Mouse (Mus musculus): ENCODE measurements around the gene Prkar2a. TPM values are rescaled to one million over a fixed set of nuclear protein-coding genes. Genes with fewer than 3 reads are reported as not detected.
"Not testable (repeated sequence)": the region's sequence is repeated elsewhere in the genome, so short reads cannot be mapped to it uniquely, and the experiment has no call there.

The Prkar2a gene
- polyA plus RNA-seq (2014; fragmentation: Nextera tagmentation; extraction: Ambion mirVana), result 45.0 and 52.0 TPM in 2 replicates

DNA sequence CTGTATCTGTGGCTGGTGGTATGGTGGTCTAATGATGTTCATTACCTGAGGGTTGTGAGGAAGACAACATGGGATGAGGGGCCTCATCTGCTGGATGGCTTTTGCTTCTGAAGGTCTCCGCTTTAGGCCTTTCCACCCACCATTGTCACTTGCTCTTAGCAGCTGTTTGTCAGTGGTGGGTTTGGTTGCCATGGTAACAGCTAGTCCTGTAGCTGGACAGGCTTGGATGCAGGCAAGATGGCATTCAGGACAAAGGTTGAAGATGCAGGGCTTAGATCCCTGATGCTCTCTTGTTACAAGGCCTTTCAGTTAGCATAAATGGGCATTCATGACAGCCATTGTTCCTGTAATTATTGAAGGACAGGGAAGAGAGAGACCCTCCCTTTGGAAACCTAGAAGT, at the start of gene Prkar2a:
Gene Prkar2a, plus strand, starts transcription at position 209 of the 400 bp plus-strand sequence.
- DNase-seq (ENCODE audit: low spot score) (peak; percentile 79), ATAC-seq (ENCODE audit: low FRiP score) (0 out of 2 replicates have a peak, but pooled peaks have one; percentile 44)
- H3K9me3 ChIP-seq (ENCODE audit: control insufficient read depth, low read length), result no peaks in the 10 kb centered on the region
- WGBS, result 28% methylated on average over 1 of the region's 1 CpGs
- H3K4me3 ChIP-seq (ENCODE audit: low read depth, low read length), result no peak within 1 kb of the TSS
- H3K36me3 ChIP-seq (ENCODE audit: control insufficient read depth, insufficient read depth, low read length), result no peaks in the 10 kb centered on the region
- H3K27ac ChIP-seq (ENCODE audit: low read depth, low read length), result peak within 1 kb of the TSS; percentile 48; the same call in 1 of the 2 replicates
- no peaks in the 10 kb centered on the region for H3K4me1 ChIP-seq (replicated peaks; ENCODE audit: control insufficient read depth, insufficient read depth, low read length)
- no peaks in the 10 kb centered on the region; the same call in 1 of the 2 replicates for H3K27me3 ChIP-seq (ENCODE audit: control insufficient read depth, insufficient read depth, low read length)
- no peak within 1 kb of the TSS for H3K9ac ChIP-seq (ENCODE audit: low read depth, low read length)
- H3K4me2 ChIP-seq (replicated peaks; ENCODE audit: low read depth, low read length), result no peak within 1 kb of the TSS

DNA sequence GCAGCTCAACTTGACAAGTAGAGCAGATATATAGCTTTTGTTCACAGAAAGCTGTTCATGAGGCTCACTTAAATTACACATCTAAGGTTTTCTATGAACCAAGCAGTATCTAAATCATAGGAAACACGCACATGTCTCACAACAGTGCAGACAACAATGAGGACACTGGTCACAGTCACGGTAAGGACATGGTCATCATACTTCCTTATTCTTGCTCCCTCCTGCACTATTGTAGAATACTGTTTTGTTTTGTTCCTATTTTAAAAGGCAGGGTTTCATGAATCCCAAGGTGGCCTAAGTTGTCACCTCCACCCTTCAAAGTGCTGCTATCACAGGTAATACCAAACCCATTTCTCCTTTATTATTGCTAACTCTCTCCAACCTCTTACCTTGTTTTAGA, 49.3 kb upstream of the Prkar2a start:
- ATAC-seq (ENCODE audit: low FRiP score) (no peak), DNase-seq (ENCODE audit: low spot score) (no peak)
- Histone ChIP-seq H3K9ac (ENCODE audit: low read depth, low read length) (no peak overlapping the region), H3K36me3 (ENCODE audit: control insufficient read depth, insufficient read depth, low read length) (no peaks in the 10 kb centered on the region), H3K9me3 (ENCODE audit: control insufficient read depth, low read length) (no peaks in the 10 kb centered on the region), H3K4me2 (replicated peaks; ENCODE audit: low read depth, low read length) (no peak overlapping the region), H3K27ac (ENCODE audit: low read depth, low read length) (no peak overlapping the region), H3K4me3 (ENCODE audit: low read depth, low read length) (no peak overlapping the region), H3K4me1 (replicated peaks; ENCODE audit: control insufficient read depth, insufficient read depth, low read length) (no peaks in the 10 kb centered on the region), H3K27me3 (ENCODE audit: control insufficient read depth, insufficient read depth, low read length) (no peaks in the 10 kb centered on the region)
- WGBS, result 84% methylated on average over 2 of the region's 2 CpGs

DNA sequence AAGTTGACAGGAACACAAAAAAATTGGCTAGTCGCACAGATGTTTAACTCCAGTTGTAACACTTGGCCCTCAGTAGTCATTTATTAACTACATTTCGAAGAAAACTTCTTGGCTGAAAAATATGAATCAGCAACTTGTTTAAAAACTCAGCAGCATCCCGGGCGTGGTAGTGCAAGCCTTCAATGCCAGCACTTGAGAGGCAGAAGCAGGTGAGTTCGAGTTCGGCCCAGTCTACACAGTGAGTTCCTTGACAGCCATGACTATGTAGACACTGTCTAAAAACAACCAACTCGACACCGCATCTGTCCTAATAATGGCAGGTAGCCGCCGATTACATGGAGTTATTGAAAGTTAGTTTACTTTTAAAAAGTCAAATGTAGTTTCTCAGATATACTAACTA, 40.9 kb upstream of the Prkar2a start:
- Histone ChIP-seq H3K4me2 (replicated peaks; ENCODE audit: low read depth, low read length) (peak overlapping the region; percentile 77), H3K4me1 (replicated peaks; ENCODE audit: control insufficient read depth, insufficient read depth, low read length) (no peaks in the 10 kb centered on the region), H3K9me3 (ENCODE audit: control insufficient read depth, low read length) (no peaks in the 10 kb centered on the region), H3K9ac (ENCODE audit: low read depth, low read length) (no peak overlapping the region), H3K4me3 (ENCODE audit: low read depth, low read length) (peak overlapping the region; percentile 97), H3K27me3 (ENCODE audit: control insufficient read depth, insufficient read depth, low read length) (no peaks in the 10 kb centered on the region), H3K27ac (ENCODE audit: low read depth, low read length) (no peak overlapping the region), H3K36me3 (ENCODE audit: control insufficient read depth, insufficient read depth, low read length) (no peaks in the 10 kb centered on the region)
- 42% methylated on average over 10 of the region's 10 CpGs for WGBS
- DNase-seq (ENCODE audit: low spot score), result no peak
- no peak for ATAC-seq (ENCODE audit: low FRiP score)

DNA sequence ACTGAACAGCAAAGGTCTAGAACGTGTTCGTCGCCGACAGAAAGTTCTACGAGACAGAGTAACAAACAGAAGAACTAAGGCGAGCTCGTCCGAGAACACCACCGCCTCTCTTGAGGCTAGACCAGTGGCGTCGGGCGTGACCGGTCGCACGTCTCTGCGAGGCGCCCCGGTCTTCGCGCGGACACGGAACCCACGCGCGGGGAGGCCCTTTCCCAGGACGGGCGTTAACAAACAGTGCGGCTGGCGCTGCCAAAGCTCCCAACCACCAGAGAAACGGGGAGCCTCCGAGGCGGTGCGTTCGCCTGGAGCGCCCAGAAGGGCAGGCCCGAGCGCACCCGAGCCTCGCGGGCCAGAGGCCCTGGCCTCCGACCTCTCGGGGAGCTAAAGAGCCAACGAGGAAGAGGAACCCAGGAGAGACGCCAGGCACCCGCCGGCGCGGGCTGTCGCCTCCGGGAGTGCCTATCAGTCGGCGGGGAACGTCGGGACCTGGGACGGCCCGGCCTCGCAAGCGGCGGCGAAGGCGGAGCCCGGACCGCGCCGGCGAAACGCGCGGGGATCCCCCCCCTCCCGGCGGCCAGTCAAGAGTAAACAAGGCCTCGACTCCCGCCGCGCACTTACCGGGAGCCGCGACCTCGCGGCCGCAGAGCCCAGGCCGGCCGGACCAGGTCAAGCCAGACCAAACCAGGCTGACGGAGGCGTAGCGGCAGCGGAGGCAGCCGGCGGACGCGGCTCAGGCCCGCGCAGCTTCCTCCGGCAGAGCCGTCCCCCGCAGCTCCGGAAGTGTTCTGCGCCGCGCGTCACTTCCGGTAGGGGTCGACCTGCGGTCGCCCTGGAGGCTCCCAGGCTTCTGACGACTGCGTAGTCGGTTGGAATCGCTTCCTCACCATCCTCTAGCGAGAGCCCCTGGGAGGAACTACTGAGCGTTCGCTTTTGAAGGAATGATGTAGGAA, 40.2 kb upstream of the Prkar2a start, which contains the start of gene Arih2:
Gene Arih2, minus strand, starts transcription at position 776 of the 950 bp plus-strand sequence.
- no peaks in the 10 kb centered on the region for H3K36me3 ChIP-seq (ENCODE audit: control insufficient read depth, insufficient read depth, low read length)
- DNase-seq (ENCODE audit: low spot score) (peak; percentile 95), ATAC-seq (ENCODE audit: low FRiP score) (peak; percentile 99)
- WGBS, result under 1% methylated on average over 111 of the region's 112 CpGs
- H3K4me1 ChIP-seq (replicated peaks; ENCODE audit: control insufficient read depth, insufficient read depth, low read length), result no peaks in the 10 kb centered on the region
- no peaks in the 10 kb centered on the region for H3K9me3 ChIP-seq (ENCODE audit: control insufficient read depth, low read length)
- peak within 1 kb of the TSS; percentile 97 for H3K4me3 ChIP-seq (ENCODE audit: low read depth, low read length)
- peak within 1 kb of the TSS; percentile 85 for H3K9ac ChIP-seq (ENCODE audit: low read depth, low read length)
- peak within 1 kb of the TSS; percentile 79 for H3K27ac ChIP-seq (ENCODE audit: low read depth, low read length)
- H3K4me2 ChIP-seq (replicated peaks; ENCODE audit: low read depth, low read length), result peak within 1 kb of the TSS; percentile 77
- H3K27me3 ChIP-seq (ENCODE audit: control insufficient read depth, insufficient read depth, low read length), result no peaks in the 10 kb centered on the region

DNA sequence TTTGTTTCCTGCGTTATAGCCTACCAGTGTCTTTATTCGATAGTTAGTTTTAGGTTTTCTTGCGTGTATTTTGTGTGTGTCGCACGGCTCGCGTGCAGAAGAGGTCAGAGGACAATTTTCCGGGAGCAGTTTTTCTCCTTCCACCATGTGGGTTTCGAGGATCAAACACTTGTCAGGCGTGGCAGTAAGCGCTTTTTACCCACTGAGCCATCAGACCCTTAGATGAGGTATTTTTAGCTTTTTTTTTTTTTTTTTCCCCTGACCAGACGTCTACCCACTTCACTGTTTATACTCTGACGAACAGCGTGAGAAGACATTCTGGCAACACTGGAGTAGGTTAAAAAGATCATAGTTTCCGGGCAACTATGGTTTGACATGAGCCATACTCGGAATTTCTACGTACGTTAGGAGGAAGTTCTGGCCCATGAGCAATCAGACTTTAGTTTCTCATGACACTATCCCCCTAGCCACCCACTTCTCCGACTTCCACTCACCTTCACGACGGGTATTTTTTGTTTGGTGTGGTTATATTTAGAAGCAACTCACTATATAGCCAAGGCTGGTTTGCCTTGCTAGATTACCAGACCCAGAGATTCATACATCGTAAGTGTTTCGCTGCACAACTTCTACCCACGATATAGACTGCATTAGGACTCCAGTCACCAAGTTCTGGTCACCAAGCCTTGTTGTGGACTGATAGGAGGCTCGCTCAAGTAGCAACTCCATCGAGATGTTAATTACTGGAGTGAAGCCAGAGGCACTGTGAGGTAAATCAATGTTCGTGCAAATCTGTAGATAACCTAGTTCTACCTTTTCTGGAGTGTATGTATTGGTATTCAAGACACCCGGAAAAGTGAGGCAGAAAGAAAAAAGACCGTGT, 39.3 kb upstream of the Prkar2a start:
- 35% methylated on average over 29 of the region's 29 CpGs for WGBS
- peak overlapping the region; percentile 85 for H3K9ac ChIP-seq (ENCODE audit: low read depth, low read length)
- peak overlapping the region; percentile 79 for H3K27ac ChIP-seq (ENCODE audit: low read depth, low read length)
- H3K27me3 ChIP-seq (ENCODE audit: control insufficient read depth, insufficient read depth, low read length), result no peaks in the 10 kb centered on the region
- no peaks in the 10 kb centered on the region for H3K36me3 ChIP-seq (ENCODE audit: control insufficient read depth, insufficient read depth, low read length)
- H3K4me2 ChIP-seq (replicated peaks; ENCODE audit: low read depth, low read length), result peak overlapping the region; percentile 77
- no peaks in the 10 kb centered on the region for H3K9me3 ChIP-seq (ENCODE audit: control insufficient read depth, low read length)
- H3K4me1 ChIP-seq (replicated peaks; ENCODE audit: control insufficient read depth, insufficient read depth, low read length), result no peaks in the 10 kb centered on the region
- DNase-seq (ENCODE audit: low spot score), result peak; percentile 10
- H3K4me3 ChIP-seq (ENCODE audit: low read depth, low read length), result peak overlapping the region; percentile 97
- peak; percentile 41; the same call in 1 of the 2 replicates for ATAC-seq (ENCODE audit: low FRiP score)

DNA sequence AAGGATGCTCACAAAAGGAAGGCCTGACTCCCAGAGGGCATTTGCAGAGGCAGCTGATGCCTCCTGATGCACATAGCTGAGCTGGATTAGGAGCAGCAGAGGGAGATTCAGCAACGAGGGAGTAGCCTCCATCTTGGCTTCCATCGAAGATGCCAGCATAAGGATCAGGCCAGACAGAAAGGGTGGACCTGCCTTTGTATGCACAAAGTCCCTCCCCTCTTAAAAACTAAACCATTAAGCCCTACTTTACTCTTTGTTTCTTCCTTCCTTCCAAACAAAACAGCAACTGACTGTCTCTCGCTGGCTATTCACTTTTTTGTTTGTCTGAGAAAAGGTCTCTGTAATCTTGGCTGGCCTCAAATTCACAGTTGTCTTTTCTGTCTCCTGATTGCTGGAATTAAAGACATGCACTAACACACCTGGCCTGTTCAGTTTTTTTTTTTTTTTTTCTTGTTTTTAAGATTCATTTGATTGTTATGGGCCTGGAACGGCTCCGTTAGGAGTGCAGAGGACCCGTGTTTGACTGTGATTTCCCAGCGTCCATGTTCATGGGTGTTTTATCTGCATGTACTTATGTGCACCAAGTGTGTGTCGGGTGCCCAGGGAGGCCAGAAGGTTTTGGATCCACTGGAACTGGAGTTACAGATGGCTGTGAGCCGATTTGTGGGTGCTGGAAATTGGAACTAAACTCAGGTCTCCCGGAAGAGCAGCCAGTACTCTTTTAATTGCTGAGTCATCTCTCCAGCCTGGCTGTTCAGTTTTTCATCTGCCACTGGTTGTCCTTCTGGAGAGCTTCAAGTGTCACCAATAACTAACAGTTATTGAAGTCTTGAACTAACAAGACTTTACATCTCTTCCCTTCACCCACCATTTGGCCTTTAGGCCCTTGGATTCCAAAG, 34.3 kb upstream of the Prkar2a start:
- Histone ChIP-seq H3K4me3 (ENCODE audit: low read depth, low read length) (no peak overlapping the region), H3K9me3 (ENCODE audit: control insufficient read depth, low read length) (no peaks in the 10 kb centered on the region), H3K4me2 (replicated peaks; ENCODE audit: low read depth, low read length) (no peak overlapping the region), H3K36me3 (ENCODE audit: control insufficient read depth, insufficient read depth, low read length) (no peaks in the 10 kb centered on the region), H3K9ac (ENCODE audit: low read depth, low read length) (no peak overlapping the region), H3K4me1 (replicated peaks; ENCODE audit: control insufficient read depth, insufficient read depth, low read length) (no peaks in the 10 kb centered on the region), H3K27ac (ENCODE audit: low read depth, low read length) (no peak overlapping the region), H3K27me3 (ENCODE audit: control insufficient read depth, insufficient read depth, low read length) (no peaks in the 10 kb centered on the region)
- WGBS, result 86% methylated on average over 10 of the region's 10 CpGs
- no peak for DNase-seq (ENCODE audit: low spot score)
- no peak for ATAC-seq (ENCODE audit: low FRiP score)

DNA sequence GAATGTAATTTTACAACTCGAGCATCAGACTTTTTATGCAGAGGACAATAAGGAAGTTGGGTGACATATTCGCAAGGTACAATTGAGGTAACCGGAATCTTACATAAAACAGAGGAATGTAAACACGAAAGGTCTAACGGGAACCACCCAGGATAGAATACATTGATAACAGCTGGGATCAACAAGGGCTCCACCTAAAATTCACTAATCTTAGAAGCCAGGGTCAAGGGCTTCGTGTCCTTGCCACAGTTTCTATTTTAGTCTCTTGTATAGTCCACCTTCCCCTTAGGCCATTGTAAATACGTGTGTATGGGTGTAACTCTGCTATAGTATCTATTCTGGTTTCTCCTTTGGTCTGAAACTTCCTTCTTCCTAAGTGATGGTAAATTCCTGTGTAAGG, 33.2 kb upstream of the Prkar2a start:
- not testable (repeated sequence) for H3K9me3 ChIP-seq (ENCODE audit: control insufficient read depth, low read length); H3K27ac ChIP-seq (ENCODE audit: low read depth, low read length); ATAC-seq (ENCODE audit: low FRiP score); H3K27me3 ChIP-seq (ENCODE audit: control insufficient read depth, insufficient read depth, low read length); H3K36me3 ChIP-seq (ENCODE audit: control insufficient read depth, insufficient read depth, low read length); H3K4me3 ChIP-seq (ENCODE audit: low read depth, low read length); H3K9ac ChIP-seq (ENCODE audit: low read depth, low read length); DNase-seq (ENCODE audit: low spot score); H3K4me2 ChIP-seq (replicated peaks; ENCODE audit: low read depth, low read length); H3K4me1 ChIP-seq (replicated peaks; ENCODE audit: control insufficient read depth, insufficient read depth, low read length)
- 90% methylated on average over 7 of the region's 7 CpGs for WGBS

Data from hindbrain, embryonic 11.5 days (tissue).